Mouse (Mus musculus) heart, postnatal 0 days (tissue): ENCODE measurements around the gene Zic4. TPM values are rescaled to one million over a fixed set of nuclear protein-coding genes. Genes with fewer than 3 reads are reported as not detected.

Source experiments
- ATAC-seq: fragments of 200-750 bp; cut with Nextera tagmentation; 2 replicates; pipeline ENCODE4 v1.8.0; 2017; ENCODE audit warnings: low read depth, moderate number of reproducible peaks, moderate library complexity; ENCODE audit not compliant: insufficient read depth
- DNase-seq: peaks from one replicate; pipeline ENCODE4 v3.0.0-alpha.2; 2016; ENCODE audit warnings: low spot score
- H3K27ac ChIP-seq: fragments of 300-500 bp; sonication (generic); 2 replicates; pipeline ENCODE4 v1.5.1; 2014; ENCODE audit warnings: low read depth, mild to moderate bottlenecking
- H3K27me3 ChIP-seq: fragments of 300-500 bp; sonication (generic); 2 replicates; pipeline ENCODE4 v1.6.1; 2014; ENCODE audit warnings: low read length, mixed read lengths; ENCODE audit not compliant: control insufficient read depth, insufficient read depth
- H3K36me3 ChIP-seq: fragments of 300-500 bp; sonication (generic); replicated peaks from 2 replicates; pipeline ENCODE4 v1.6.1; 2014; ENCODE audit warnings: low read length, mixed read lengths; ENCODE audit not compliant: control insufficient read depth, insufficient read depth
- H3K4me1 ChIP-seq: fragments of 300-500 bp; sonication (generic); 2 replicates; pipeline ENCODE4 v1.6.1; 2014; ENCODE audit warnings: antibody characterized with exemption; ENCODE audit not compliant: control insufficient read depth, insufficient read depth
- H3K4me2 ChIP-seq: fragments of 300-500 bp; sonication (generic); 2 replicates; pipeline ENCODE4 v1.6.1; 2014; ENCODE audit warnings: low read depth, mild to moderate bottlenecking, low read length, moderate library complexity
- H3K4me3 ChIP-seq: fragments of 300-500 bp; sonication (generic); 2 replicates; pipeline ENCODE4 v1.5.1; 2014; ENCODE audit warnings: low read depth, low read length
- H3K9ac ChIP-seq: fragments of 300-500 bp; sonication (generic); replicated peaks from 2 replicates; pipeline ENCODE4 v1.6.1; 2014; ENCODE audit warnings: low read depth, low read length, mixed read lengths
- H3K9me3 ChIP-seq: fragments of 300-500 bp; sonication (generic); replicated peaks from 2 replicates; pipeline ENCODE4 v1.6.1; 2016; ENCODE audit warnings: low read length; ENCODE audit not compliant: control insufficient read depth
- CTCF ChIP-seq: IDR thresholded peaks from 2 replicates; pipeline ENCODE4 v1.5.1; 2016; ENCODE audit warnings: antibody characterized with exemption, control low read depth, low read depth
- EP300 ChIP-seq: IDR thresholded peaks from 2 replicates; pipeline ENCODE4 v1.6.1; 2016; ENCODE audit warnings: antibody characterized with exemption, low read depth
- WGBS: fragments of 180-500 bp; shearing (Covaris S2); extraction: QIAGEN DNeasy Blood & Tissue Kit; methylation state at CpG from one replicate; pipeline ENCODE4 v1.1.7; 2014; 5-methylcytosine and 5-hydroxymethylcytosine counted together
- polyA plus RNA-seq: library from polyadenylated mRNA; unstranded; fragments of >200 nt; fragmentation: Nextera tagmentation; extraction: Ambion mirVana; gene quantifications from 2 replicates; pipeline ENCODE4 v1.2.1, GENCODE M21; 2015
- total RNA-seq: library from RNA; depleted of rRNA; stranded (reverse); fragments of >200 nt; gene quantifications from 2 replicates; pipeline ENCODE4 v1.2.3, GENCODE M21; 2014; ENCODE audit warnings: low replicate concordance

The Zic4 gene
- total and polyA plus RNA-seq, 2 experiments from 2014 or later, result not detected

DNA sequence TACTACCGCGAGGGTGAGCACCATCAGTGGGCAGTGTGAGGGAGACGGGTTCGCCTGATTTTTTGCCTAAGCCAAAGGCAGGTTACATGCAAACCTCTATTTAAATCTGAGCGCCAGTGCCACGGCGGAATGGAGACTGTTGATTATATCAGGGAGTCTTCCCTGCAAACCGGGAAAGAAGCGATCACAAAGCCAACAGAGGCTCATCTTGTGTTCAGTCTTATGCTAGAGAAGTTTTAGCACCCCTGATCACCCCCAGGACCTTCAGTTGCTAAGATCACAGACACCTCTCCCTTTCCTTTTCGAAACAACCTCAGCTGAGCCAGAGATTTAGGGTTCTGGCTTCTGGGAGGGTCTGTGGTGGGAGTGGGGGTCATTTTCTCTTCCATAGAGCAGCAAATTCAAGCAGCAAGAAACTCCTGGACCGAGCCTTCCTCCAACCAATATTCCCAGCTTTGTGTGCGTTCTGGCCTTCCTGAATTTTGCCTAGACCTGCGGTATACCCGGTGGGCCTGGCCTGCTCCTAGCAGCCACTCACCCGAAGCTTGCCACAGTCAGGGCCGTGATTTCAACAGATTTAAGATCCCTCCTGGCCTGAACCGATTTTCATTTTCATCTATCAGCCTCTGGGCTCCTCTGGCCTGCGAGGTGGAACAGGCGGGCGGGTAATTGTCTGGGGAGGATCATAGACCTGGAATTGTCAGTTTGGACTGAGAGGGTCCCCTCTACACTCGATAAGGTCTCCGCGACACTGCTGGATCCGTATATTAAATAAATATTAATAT lies 20.4 kb downstream of the Zic4 start:
- Histone ChIP-seq H3K4me1 (peaks cover 6% of the 10 kb centered on the region; the same call in 1 of the 2 replicates), H3K27me3 (peaks cover 100% of the 10 kb centered on the region), H3K4me3 (no peak overlapping the region), H3K9me3 (no peaks in the 10 kb centered on the region), H3K4me2 (no peak overlapping the region), H3K36me3 (no peaks in the 10 kb centered on the region), H3K9ac (no peak overlapping the region), H3K27ac (no peak overlapping the region)
- ATAC-seq (no peak), DNase-seq (no peak)
- TF ChIP-seq CTCF, result no peak
- TF ChIP-seq EP300, result no peak
- WGBS, result 4% methylated on average over 24 of the region's 24 CpGs

DNA sequence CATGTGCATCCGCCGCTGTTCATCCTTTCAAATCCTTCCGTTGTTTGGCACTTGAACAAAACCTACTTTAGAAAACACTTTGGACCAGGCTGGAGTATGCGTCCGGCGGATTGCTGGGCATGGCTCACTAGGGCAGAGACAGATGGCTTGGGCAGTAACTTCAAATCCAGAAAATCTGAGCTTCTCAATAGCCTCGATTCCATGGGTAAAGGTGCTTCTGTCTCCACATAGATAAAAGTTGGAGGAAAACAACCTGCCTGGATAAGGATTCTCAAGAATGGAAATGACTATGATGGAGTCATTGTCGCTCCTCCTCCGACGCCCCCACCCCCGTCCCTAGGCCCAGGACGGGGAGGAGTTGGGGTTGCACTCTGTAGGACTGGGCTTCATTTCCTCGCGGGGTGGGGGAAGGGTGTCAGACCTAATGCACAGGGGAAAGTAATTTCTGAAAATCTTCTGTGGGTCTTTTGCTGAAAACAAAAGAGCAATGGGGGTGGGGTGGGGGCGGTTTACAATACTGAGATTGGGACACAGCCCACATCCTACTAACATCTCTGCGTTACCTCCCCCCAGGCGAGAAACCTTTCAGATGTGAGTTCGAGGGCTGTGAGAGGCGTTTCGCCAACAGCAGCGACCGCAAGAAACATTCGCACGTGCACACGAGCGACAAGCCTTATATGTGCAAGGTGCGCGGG lies 21.4 kb downstream of the Zic4 start:
- ATAC-seq (no peak), DNase-seq (no peak)
- H3K4me2 ChIP-seq, result no peak overlapping the region
- no peak overlapping the region for H3K27ac ChIP-seq
- no peak for TF ChIP-seq CTCF
- TF ChIP-seq EP300, result no peak
- peaks cover 6% of the 10 kb centered on the region; the same call in 1 of the 2 replicates for H3K4me1 ChIP-seq
- no peaks in the 10 kb centered on the region for H3K9me3 ChIP-seq
- H3K27me3 ChIP-seq, result peaks cover 100% of the 10 kb centered on the region
- no peak overlapping the region for H3K9ac ChIP-seq
- H3K36me3 ChIP-seq, result no peaks in the 10 kb centered on the region
- no peak overlapping the region for H3K4me3 ChIP-seq
- 3% methylated on average over 28 of the region's 28 CpGs for WGBS

GRCm38 (mm10) chr9:91384136-91384500 lies 21.9 kb downstream of the Zic4 start:
- Histone ChIP-seq H3K9me3 (no peaks in the 10 kb centered on the region), H3K27me3 (peaks cover 100% of the 10 kb centered on the region), H3K36me3 (no peaks in the 10 kb centered on the region), H3K9ac (no peak overlapping the region), H3K27ac (no peak overlapping the region), H3K4me1 (peaks cover 6% of the 10 kb centered on the region; the same call in 1 of the 2 replicates), H3K4me3 (no peak overlapping the region), H3K4me2 (no peak overlapping the region)
- no peak for DNase-seq
- no peak for ATAC-seq
- TF ChIP-seq EP300 (no peak), CTCF (no peak)
- whole genome bisulfite sequencing, result 2% methylated on average over 30 of the region's 30 CpGs

- 5% methylated on average over 4 of the region's 4 CpGs for whole genome bisulfite sequencing
- no peak overlapping the region for H3K27ac ChIP-seq
- DNase-seq (no peak), ATAC-seq (no peak)
- no peak overlapping the region for H3K9ac ChIP-seq
- H3K4me2 ChIP-seq, result no peak overlapping the region
- H3K4me3 ChIP-seq, result no peak overlapping the region
- H3K36me3 ChIP-seq, result no peaks in the 10 kb centered on the region
- H3K4me1 ChIP-seq, result peaks cover 6% of the 10 kb centered on the region; the same call in 1 of the 2 replicates
- peaks cover 100% of the 10 kb centered on the region for H3K27me3 ChIP-seq
- no peaks in the 10 kb centered on the region for H3K9me3 ChIP-seq
- no peak for TF ChIP-seq CTCF
- TF ChIP-seq EP300, result no peak
Observed at GRCm38 (mm10) chr9:91384693-91385560, 22.7 kb downstream of the Zic4 start.
